Mouse (Mus musculus): ENCODE measurements around the gene Fgd5.

The Fgd5 gene

GRCm38 (mm10) chr6:92100679-92101360 lies 122.1 kb downstream of the Fgd5 start:
- in situ Hi-C loops (cut with MboI; ENCODE audit: low pct_unique_long_range_greater_than_20kb in 1 of 2, low sequenced_read_pairs in 2 of 2, unreplicated experiment in 1 of 2): no loop called here

GRCm38 (mm10) chr6:92124547-92124946 lies 145.9 kb downstream of the Fgd5 start:
- in situ Hi-C loops (cut with MboI; ENCODE audit: low pct_unique_long_range_greater_than_20kb in 1 of 2, low sequenced_read_pairs in 2 of 2, unreplicated experiment in 1 of 2): no loop called here

Measured in mouse embryonic stem cell (cell line).